In genomic region chr9:25487446-25488110, GRCm38 (mm10) we compare ENCODE assay signal across 9 mouse cellular contexts. TPM values are rescaled to one million over a fixed set of nuclear protein-coding genes. Genes with fewer than 3 reads are reported as not detected.
DNase-seq lines count a peak whose midpoint lies in the region; ATAC-seq lines count a peak whose summit lies in the region.
"Had no signal": no experiment of that assay in that cellular context is flagged by ENCODE, and none has a peak within 500 bp of the region (broad histone marks: within the 10 kb centered on the region; RNA-seq: fewer than 3 reads in every experiment).

No protein-coding gene starts in this region.

- H3K4me1 ChIP-seq in lung, embryonic 16.5 days (replicated peaks; ENCODE audit: control insufficient read depth, insufficient read depth, low read length), result peaks cover 31% of the 10 kb centered on the region

- no peak overlapping the region for H3K4me2 ChIP-seq in lung, embryonic 16.5 days (ENCODE audit: low read depth, low read length)
- H3K4me2 ChIP-seq: embryonic facial prominence, embryonic 12.5 days had no signal

- ATAC-seq in lung, embryonic 16.5 days (ENCODE audit: low read depth), result 0 out of 2 replicates have a peak, but pooled peaks have one; percentile 34
- no peak for ATAC-seq in megakaryocyte, adult 5-6 weeks (ENCODE audit: poor library complexity, severe bottlenecking)

- H3K27me3 ChIP-seq in lung, embryonic 16.5 days (ENCODE audit: control insufficient read depth, insufficient read depth, low read depth, low read length), result no peaks in the 10 kb centered on the region
- H3K27me3 ChIP-seq: embryonic facial prominence, embryonic 12.5 days had no signal

- no peak overlapping the region for H3K9ac ChIP-seq in lung, embryonic 16.5 days (ENCODE audit: low read length)
- H3K9ac ChIP-seq: embryonic facial prominence, embryonic 12.5 days had no signal

- peak; percentile 60 to 68 for DNase-seq in cerebellum, postnatal 14 days
- DNase-seq in cerebellum, postnatal 36 days, result no peak
- DNase-seq in lung, postnatal 36 days, result no peak
- DNase-seq in heart, postnatal 4 days, result peak; percentile 69
- peak; percentile 52 for DNase-seq in ovary, postnatal 14 days (ENCODE audit: low spot score)
- no peak for DNase-seq in layer of hippocampus, adult 8-10 months (ENCODE audit: low spot score in 2 of 2)

- H3K4me3 ChIP-seq in lung, embryonic 16.5 days (ENCODE audit: low read length), result no peak overlapping the region
- H3K4me3 ChIP-seq: embryonic facial prominence, embryonic 12.5 days had no signal

- H3K36me3 ChIP-seq in lung, embryonic 16.5 days (ENCODE audit: control insufficient read depth, insufficient read depth, low read length), result no peaks in the 10 kb centered on the region
- H3K36me3 ChIP-seq: embryonic facial prominence, embryonic 12.5 days had no signal

- WGBS in lung, embryonic 16.5 days, result 29% methylated on average over 12 of the region's 12 CpGs

- no peaks in the 10 kb centered on the region for H3K9me3 ChIP-seq in lung, embryonic 16.5 days (ENCODE audit: control insufficient read depth, low read length)
- H3K9me3 ChIP-seq: embryonic facial prominence, embryonic 12.5 days had no signal

- no peak overlapping the region; the same call in 1 of the 2 replicates for H3K27ac ChIP-seq in lung, embryonic 16.5 days (ENCODE audit: low read length)
- H3K27ac ChIP-seq: embryonic facial prominence, embryonic 12.5 days had no signal

RNA-seq across cellular contexts. Expression of gene Eepd1, which starts 6.2 kb away (rescaled TPM):
- 11.0 and 11.3 TPM in 2 replicates for polyA plus RNA-seq in lung, embryonic 16.5 days (2015; fragmentation: Nextera tagmentation; extraction: Ambion mirVana)
- total RNA-seq in heart, postnatal 4 days (2021), result 10 to 100 TPM; 20.8 TPM
- total RNA-seq in megakaryocyte, adult 5-6 weeks (2015), result 7.0 and 7.4 TPM in 2 replicates
- 16.9 and 20.5 TPM in 2 replicates for total RNA-seq in megakaryocyte, adult 5-6 weeks (2017)
- 10 to 100 TPM; 18.0 to 22.1 (median 19.6) TPM for total RNA-seq in layer of hippocampus, adult 8-10 months (2022)

Comparison
In these comparisons a context has a peak if more than half of its experiments do, and no peak if none do; other contexts are left out.
1. DNase-seq: peak in cerebellum, postnatal 14 days (2 of 2), heart, postnatal 4 days (single experiment) and ovary, postnatal 14 days (single experiment); none in cerebellum, postnatal 36 days (0 of 2), lung, postnatal 36 days (single experiment) and layer of hippocampus, adult 8-10 months (0 of 2).